Mouse (Mus musculus) adipocyte (in vitro differentiated cells): ENCODE measurements around the gene Tmem201.
A peak's percentile ranks its signal among the peaks of the same experiment; 100 is the strongest.

Experiments used
- DNase-seq: peaks from one replicate; pipeline ENCODE4 v3.0.0-alpha.2; 2016; ENCODE audit warnings: low spot score

Tmem201 gene

GRCm38 (mm10) chr4:149721163-149721562 is 16.7 kb downstream of the Tmem201 start:
- DNase-seq: no peak

DNA sequence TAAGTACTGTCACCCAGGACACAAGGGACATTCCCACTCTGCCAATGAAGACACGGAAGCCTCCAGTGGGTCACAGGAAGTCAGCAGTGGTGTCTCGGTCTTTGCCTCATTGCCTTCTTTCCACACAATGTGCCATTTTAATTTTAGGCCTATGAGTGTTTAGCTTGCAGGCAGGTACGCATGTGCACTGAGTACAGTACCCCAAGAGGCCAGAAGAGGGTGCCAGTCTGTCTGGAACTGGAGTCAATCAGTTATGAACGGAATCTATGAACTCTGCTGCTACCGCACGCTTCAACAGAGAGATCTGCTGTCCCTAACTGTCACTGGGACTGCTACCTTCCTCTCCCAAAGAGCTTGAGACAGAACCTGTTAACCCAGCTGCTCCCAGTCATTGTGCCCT is 18.2 kb downstream of the Tmem201 start:
- no peak for DNase-seq

DNA sequence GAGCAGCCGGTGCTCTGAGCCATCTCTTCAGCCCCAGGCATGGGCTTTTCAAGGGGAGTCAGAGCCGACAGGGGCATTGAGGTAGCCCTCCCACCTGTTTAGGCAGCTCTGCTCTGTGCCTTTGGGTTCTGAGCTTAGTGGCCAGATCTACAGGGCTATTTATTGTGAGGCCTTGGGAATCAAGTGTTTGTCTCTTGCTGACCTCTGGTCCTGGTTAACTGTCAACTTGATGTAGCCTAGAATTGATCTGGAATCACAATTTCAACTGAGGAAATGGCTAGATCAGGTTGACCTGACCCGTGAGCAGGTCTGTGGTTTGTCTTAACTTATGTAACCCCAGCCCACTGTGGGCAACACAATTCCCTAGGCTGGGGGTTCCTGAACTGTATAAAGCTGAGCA is 23.3 kb downstream of the Tmem201 start:
- DNase-seq: no peak

DNA sequence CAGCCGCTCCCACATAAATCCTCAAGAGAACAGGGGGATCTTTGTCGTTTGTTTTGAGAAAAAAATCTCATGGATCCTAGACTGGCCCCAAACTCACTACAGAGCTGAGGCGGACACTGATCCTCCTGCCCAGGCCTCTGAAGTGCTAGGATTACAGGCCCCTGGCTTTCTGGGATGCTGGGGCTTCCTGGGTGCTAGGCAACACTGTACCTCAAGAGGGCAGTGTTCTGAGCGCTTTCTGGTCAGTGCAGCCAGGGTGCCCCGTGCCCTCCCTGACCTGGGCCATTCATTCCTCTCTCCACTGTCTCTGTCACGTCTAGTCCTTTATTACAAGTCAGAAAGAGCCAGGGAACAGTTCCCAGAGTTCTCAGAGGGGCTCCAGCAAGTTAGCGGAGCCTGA is 25.9 kb downstream of the Tmem201 start:
- DNase-seq: no peak

- DNase-seq: no peak
Measured at GRCm38 (mm10) chr4:149711485-149711884, 26.4 kb downstream of the Tmem201 start.

DNA sequence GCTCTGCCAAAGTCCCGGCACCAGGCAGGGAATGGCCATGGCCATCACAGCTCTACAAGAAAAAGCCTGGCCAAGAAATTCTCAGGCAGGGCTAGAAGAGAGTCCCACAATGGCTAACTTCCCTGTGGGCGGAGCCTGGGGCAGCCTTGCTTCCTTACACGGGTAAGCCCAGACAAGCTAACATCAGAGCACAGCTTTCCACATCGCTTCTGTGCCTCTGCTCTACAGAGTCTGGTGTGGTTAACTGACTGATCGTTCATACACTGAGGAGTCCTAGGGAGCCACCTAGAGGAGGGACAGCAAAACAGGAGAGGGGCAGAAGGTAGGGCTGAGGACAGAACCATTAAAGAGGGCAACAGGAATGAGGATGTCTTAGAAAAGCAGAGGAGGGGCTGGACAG is 27.3 kb downstream of the Tmem201 start:
- peak; percentile 74 for DNase-seq

DNA sequence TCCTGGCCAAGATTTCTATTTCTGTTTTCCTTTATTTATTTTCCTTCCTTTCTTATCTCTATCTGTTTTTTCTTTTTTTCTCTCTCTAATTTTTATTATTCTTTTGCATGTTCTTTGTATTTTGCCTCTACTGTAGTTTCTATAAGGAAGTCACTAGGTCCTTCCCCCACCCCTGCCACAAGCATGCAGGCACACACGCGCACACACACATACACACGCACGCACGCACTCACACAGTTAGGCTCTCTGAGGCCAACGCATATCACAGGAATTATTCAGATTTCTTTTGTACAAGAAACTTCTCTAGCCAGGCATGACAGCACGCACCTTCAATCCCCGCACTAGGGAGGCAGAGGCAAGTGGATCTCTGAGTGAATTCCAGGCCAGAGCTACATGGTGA is 31.9 kb downstream of the Tmem201 start:
- no peak for DNase-seq

DNA sequence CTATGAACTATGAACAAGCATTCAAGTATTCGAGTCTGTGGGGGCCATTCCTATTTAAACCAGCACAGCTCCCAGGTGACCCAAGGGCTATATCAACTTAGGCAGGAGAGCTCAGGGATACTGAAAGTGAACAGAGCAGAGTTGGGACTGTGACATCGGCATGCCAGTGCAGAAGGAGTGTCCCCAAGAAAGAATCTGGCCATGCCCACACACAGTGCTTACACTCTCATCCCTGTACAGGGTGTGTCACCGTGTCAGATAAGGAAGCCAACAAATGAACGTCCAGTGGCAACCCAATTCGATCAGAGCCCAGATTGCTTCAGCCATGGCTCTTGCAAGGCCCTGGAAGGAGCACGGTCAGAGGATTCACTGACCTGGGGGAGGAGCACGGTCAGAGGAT is 32.5 kb downstream of the Tmem201 start:
- DNase-seq: no peak

GRCm38 (mm10) chr4:149702210-149702979 is 35.4 kb downstream of the Tmem201 start, which contains the start of gene Pik3cd:
Gene Pik3cd, minus strand, starts transcription at chr4:149702571.
- DNase-seq: no peak

DNA sequence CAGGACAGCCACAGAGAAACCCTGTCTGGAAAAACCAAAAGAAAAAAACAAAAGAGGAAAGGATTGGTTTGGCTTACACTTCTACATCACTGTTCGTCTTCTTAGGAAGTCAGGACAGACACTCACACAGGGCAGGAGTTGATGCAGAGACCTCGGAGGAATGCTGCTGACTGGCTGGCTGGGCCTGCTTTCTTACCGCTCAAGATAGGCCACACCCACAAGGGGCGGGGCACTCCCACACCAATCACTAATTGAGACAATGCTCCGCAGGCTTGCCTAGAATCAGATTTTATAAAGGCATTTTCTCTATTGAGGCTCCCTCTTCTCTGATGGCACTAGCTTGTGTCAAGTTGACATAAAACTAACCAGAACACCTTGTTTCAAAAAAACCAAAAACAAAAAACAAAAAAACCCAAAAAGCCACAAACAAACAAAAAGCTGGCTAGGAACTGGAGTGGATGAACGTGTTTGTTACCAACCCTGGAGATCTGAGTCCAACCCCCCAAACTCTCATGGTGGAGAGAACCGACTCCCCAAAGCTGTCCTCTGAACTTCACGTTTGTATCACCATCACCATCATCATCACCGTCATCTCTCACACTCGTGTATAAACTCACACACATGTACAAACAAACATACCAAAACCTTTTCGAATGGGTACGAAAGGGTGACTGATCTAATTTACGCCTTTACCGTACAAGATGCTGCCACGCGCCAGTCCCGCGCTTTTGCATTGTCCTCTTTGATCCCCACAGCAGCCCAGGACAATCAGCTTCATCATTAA is 36.2 kb downstream of the Tmem201 start:
- no peak for DNase-seq

GRCm38 (mm10) chr4:149699953-149700352 is 37.9 kb downstream of the Tmem201 start:
- DNase-seq: no peak

DNA sequence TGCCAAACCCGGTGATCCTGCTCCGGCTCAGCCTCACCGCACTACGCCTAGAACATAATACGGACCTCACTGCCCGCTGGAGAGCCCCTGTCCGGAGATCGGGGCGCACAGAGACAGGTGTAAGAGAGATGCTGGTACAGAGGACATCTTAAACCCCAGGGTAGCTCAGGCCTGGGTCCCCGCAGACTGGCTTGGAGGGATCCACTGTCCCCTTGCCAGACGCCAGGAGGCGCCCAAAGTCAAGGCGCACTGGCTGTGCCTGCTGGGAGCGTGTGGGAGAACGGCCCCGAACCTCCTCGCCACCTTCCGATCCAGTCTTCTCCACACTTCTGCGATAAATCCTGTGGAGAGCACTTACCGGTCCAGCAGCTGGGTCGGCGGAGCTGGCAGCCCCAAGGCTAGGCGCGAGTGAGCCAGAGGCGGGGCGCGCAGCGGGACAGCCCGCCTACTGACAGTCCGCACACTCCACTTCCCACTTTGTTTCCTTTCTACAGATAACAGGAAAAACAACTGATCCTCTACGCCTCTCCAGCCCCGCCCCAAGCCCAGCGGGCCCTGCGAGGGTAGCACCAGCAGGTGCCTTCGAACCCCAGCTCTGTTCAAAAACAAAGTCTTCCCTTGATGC is 39.5 kb downstream of the Tmem201 start:
- no peak for DNase-seq

GRCm38 (mm10) chr4:149697506-149698196 is 40.2 kb downstream of the Tmem201 start:
- DNase-seq: no peak

GRCm38 (mm10) chr4:149696189-149696971 is 41.5 kb downstream of the Tmem201 start:
- no peak for DNase-seq

DNA sequence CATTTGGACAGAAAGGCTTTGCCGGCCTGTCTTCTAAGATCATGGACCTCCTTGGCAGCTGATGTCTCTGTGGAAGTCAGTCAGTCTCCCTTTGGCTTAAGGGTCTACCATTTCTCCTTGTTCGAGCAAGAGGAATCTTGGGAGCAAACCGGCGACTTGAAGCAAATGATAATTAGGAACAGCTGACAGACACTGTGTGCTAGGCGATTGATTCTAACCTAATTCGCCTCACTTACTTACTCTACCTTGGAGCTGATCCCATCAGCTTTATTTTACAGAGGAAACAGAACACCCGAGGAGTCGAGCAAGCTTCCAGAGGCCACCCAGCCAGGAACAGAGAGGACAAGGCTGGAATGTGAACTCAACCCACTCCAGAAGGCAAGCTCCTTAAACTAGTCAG is 46.5 kb downstream of the Tmem201 start:
- DNase-seq: no peak

DNA sequence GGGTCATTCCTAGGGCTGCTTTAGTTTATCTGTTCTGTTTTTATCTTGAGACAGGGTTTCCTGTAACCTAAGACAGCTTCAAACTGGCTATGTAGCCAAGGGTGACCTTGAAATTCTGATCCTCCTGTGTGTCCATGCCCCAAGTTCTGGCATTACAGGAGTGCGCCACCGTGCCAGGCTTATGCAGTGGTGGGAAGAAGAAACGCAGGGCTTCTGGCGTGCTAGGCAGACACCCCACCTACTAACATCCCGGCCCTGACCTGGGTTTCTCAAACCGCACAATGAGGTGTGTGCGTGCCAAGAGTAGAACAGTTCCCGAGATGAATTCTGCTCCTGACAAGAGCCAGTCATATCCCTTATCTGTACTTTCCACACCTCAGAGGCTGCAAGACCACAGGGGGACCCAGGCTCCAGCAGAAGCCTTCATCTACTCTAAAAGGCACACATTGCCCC is 47.0 kb downstream of the Tmem201 start:
- no peak for DNase-seq

- DNase-seq: no peak
Measured at GRCm38 (mm10) chr4:149689822-149690700, 47.8 kb downstream of the Tmem201 start.

- DNase-seq: no peak
Measured at GRCm38 (mm10) chr4:149688861-149689260, 49.0 kb downstream of the Tmem201 start.

DNA sequence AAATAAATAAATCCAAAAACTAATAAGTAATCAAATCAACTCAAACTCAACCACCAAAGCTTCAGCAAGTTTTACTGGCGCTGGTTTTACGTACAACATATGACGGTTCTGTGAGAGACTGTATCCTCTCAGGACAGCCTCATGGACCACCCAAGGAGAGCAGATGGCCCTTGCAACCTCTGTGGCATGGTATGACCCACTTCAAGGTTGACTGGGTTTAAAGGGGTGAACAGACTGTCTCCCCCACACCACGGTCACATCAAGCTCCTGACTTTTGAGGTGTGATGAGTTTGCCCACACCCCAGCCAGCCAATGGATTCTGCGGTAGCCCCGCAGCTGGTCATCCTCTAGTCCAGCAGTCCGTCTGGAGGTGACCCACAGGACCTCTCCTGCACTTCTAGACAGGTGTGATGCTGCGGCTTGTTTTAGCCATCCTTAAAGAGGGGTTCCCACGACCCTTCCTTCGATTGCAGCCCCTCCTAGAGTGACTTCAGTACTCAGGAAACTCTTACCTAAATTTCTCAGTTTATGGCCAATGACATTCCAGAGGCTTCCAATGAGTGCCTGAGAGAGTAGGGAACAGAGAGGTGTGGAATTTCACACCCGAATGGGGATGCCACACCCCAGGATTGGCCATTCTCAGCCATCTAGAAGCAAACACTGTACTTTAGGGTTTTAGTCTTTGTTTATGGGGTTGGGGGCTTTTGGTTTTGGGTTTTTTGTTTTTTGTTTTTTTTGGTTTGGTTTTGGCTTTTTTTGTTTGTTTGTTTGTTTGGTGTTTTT is 52.8 kb downstream of the Tmem201 start:
- no peak for DNase-seq

- no peak for DNase-seq
Measured at GRCm38 (mm10) chr4:149683875-149684274, 54.0 kb downstream of the Tmem201 start.
